Mouse (Mus musculus): Measurements from ENCODE around the gene Uqcrc2. TPM values are rescaled to one million over a fixed set of nuclear protein-coding genes. Genes with fewer than 3 reads are reported as not detected.

Gene Uqcrc2
- total RNA-seq, 4 experiments from 2014 or later = 1,123 to 1,294 (median 1,155) TPM

- no peak for DNase-seq (ENCODE audit: low spot score)
Observed at GRCm38 (mm10) chr7:120690634-120691033, 55.7 kb downstream of the Uqcrc2 start.

GRCm38 (mm10) chr7:120693831-120694375, 58.9 kb downstream of the Uqcrc2 start:
- no peak for DNase-seq (ENCODE audit: low spot score)

- no peak for DNase-seq (ENCODE audit: low spot score)
Observed at GRCm38 (mm10) chr7:120695196-120695595, 60.2 kb downstream of the Uqcrc2 start.

GRCm38 (mm10) chr7:120695641-120696040, 60.7 kb downstream of the Uqcrc2 start:
- DNase-seq (ENCODE audit: low spot score) = no peak

- no peak for DNase-seq (ENCODE audit: low spot score)
Observed at GRCm38 (mm10) chr7:120696331-120696730, 61.4 kb downstream of the Uqcrc2 start.

- no peak for DNase-seq (ENCODE audit: low spot score)
Observed at GRCm38 (mm10) chr7:120699586-120699985, 64.6 kb downstream of the Uqcrc2 start.

GRCm38 (mm10) chr7:120703888-120704287, 68.9 kb downstream of the Uqcrc2 start:
- no peak for DNase-seq (ENCODE audit: low spot score)

Other genes starting within 250 kb of the Uqcrc2 start
- gene Abca16, start 225.5 kb upstream of the Uqcrc2 start, total RNA-seq (2022) = not detected
- gene Pdzd9, start 35.2 kb downstream of the Uqcrc2 start, total RNA-seq (2022) = not detected
- 10 to 100 TPM; 24.7 to 37.7 (median 32.3) TPM for gene Mosmo, start 42.4 kb downstream of the Uqcrc2 start, total RNA-seq (2022)
- 1 to 10 TPM; 1.7 to 4.6 (median 3.9) TPM for gene Vwa3a, start 104.1 kb downstream of the Uqcrc2 start, total RNA-seq (2022)
- not detected for gene Gm5737, start 177.2 kb downstream of the Uqcrc2 start, total RNA-seq (2022)
- 10 to 100 TPM; 23.0 to 42.1 (median 30.7) TPM for gene Eef2k, start 207.7 kb downstream of the Uqcrc2 start, total RNA-seq (2022)